ENCODE assay signal across 9 mouse cellular contexts in genomic region chr8:119035126-119035525, GRCm38 (mm10).
DNase-seq lines count a peak whose midpoint lies in the region; ATAC-seq lines count a peak whose summit lies in the region.
"Had no signal": no experiment of that assay in that cellular context is flagged by ENCODE, and none has a peak within 500 bp of the region (broad histone marks: within the 10 kb centered on the region; RNA-seq: fewer than 3 reads in every experiment).

No protein-coding gene starts in this region.

- intact Hi-C loops in left cerebral cortex, postnatal 10 days (cut with DNase I) = no loop called here

- peak; percentile 43 for DNase-seq in 3T3-L1 (ENCODE audit: low read depth, low spot score)
- peak; percentile 24 for DNase-seq in brain, embryonic 18.5 days (ENCODE audit: low read depth, low spot score)
- peak; percentile 27 to 33 for DNase-seq in frontal cortex, postnatal 14 days (ENCODE audit: low spot score in 2 of 2)
- DNase-seq in left cerebral cortex, postnatal 10 days (ENCODE audit: extremely low spot score in 1 of 2, low spot score in 2 of 2) = peak; percentile 57 to 60
- DNase-seq in ovary, postnatal 10 days (ENCODE audit: low spot score) = no peak
- DNase-seq in retina, embryonic 14.5 days (ENCODE audit: low spot score) = no peak
- DNase-seq: kidney, postnatal 10 days had no signal

- ATAC-seq in activated CD4-positive, CD25-positive, alpha-beta regulatory T cell, adult 4 months = no peak
- ATAC-seq: midbrain, embryonic 13.5 days had no signal

Comparison
In these comparisons a context has a peak if more than half of its experiments do, and no peak if none do; other contexts are left out.
1. DNase-seq: peak in 3T3-L1 (single experiment), brain, embryonic 18.5 days (single experiment), frontal cortex, postnatal 14 days (2 of 2) and left cerebral cortex, postnatal 10 days (2 of 2); none in ovary, postnatal 10 days (single experiment) and retina, embryonic 14.5 days (single experiment).